Mouse (Mus musculus) small intestine, adult 2 months (tissue): ENCODE data around the gene Scml4.

Experiments used
- CTCF ChIP-seq: fragments of 200-500 bp; IDR thresholded peaks from 2 replicates; pipeline ENCODE4 v1.5.1; 2012; ENCODE audit warnings: low read depth, mild to moderate bottlenecking, control low read depth, inconsistent platforms, low read length, moderate library complexity, mixed read lengths; ENCODE audit not compliant: insufficient replicate concordance, insufficient read length; ENCODE audit errors: extremely low read depth
- POLR2A ChIP-seq: fragments of 200-500 bp; IDR thresholded peaks from 2 replicates; pipeline ENCODE4 v1.6.1; 2012; ENCODE audit warnings: low read depth, mild to moderate bottlenecking, control low read depth, inconsistent platforms, low read length, moderate library complexity

- no peak for TF ChIP-seq POLR2A
- TF ChIP-seq CTCF, result peak; percentile 76; the same call in 1 of the 2 replicates
These were observed 18.5 kb upstream of the Scml4 start for GRCm38 (mm10) chr10:42841531-42842195.
